Mouse (Mus musculus) erythroid progenitor cell, adult 5-6 weeks (primary cell): ENCODE results near the gene D630023F18Rik. TPM values are rescaled to one million over a fixed set of nuclear protein-coding genes. Genes with fewer than 3 reads are reported as not detected.

Experiments
- ATAC-seq: replicated peaks from 2 replicates; pipeline ENCODE4 v1.8.0; 2016; ENCODE audit warnings: moderate number of reproducible peaks, mild to moderate bottlenecking, moderate TSS enrichment, inconsistent platforms; ENCODE audit not compliant: poor library complexity, low FRiP score, severe bottlenecking
- total RNA-seq, 2 experiments: library from RNA; stranded (forward) in 1 of 2; stranded (reverse) in 1 of 2; fragments of 150-400 nt in 1 of 2; fragments of 186-747, 209-891 nt in 1 of 2; gene quantifications; 2 replicates each; pipeline versions ENCODE4 v1.2.3 to v1.2.4; 2015 to 2017; ENCODE audit warnings: low replicate concordance in 2 of 2

The D630023F18Rik gene
- 3.8 TPM in 1 of 2 replicates, not detected in the other for total RNA-seq (2015; ENCODE audit: low replicate concordance)
- total RNA-seq (2017; ENCODE audit: low replicate concordance), result not detected in 2 replicates

- no peak for ATAC-seq
Observed at GRCm38 (mm10) chr1:65122574-65123372, at the start of gene D630023F18Rik. Gene D630023F18Rik (minus strand): TSS chr1:65123214.

GRCm38 (mm10) chr1:65171579-65171978, 48.6 kb upstream of the D630023F18Rik start:
- no peak for ATAC-seq

GRCm38 (mm10) chr1:65169947-65170346, 46.9 kb upstream of the D630023F18Rik start:
- no peak for ATAC-seq

- no peak for ATAC-seq
Observed at GRCm38 (mm10) chr1:65169536-65169935, 46.5 kb upstream of the D630023F18Rik start.

GRCm38 (mm10) chr1:65167496-65167895, 44.5 kb upstream of the D630023F18Rik start:
- ATAC-seq, result no peak

- ATAC-seq, result no peak
Observed at GRCm38 (mm10) chr1:65162210-65162609, 39.2 kb upstream of the D630023F18Rik start.

- ATAC-seq, result no peak
Observed at GRCm38 (mm10) chr1:65156111-65156510, 33.1 kb upstream of the D630023F18Rik start.

GRCm38 (mm10) chr1:65154814-65155213, 31.8 kb upstream of the D630023F18Rik start:
- ATAC-seq, result no peak

GRCm38 (mm10) chr1:65147971-65148370, 25.0 kb upstream of the D630023F18Rik start:
- no peak for ATAC-seq

- no peak for ATAC-seq
Observed at GRCm38 (mm10) chr1:65147326-65147725, 24.3 kb upstream of the D630023F18Rik start.

- no peak for ATAC-seq
Observed at GRCm38 (mm10) chr1:65146601-65147000, 23.6 kb upstream of the D630023F18Rik start.

GRCm38 (mm10) chr1:65144783-65145182, 21.8 kb upstream of the D630023F18Rik start:
- ATAC-seq, result no peak

- no peak for ATAC-seq
Observed at GRCm38 (mm10) chr1:65137560-65137959, 14.5 kb upstream of the D630023F18Rik start.

- no peak for ATAC-seq
Observed at GRCm38 (mm10) chr1:65132833-65133232, 9.8 kb upstream of the D630023F18Rik start.

GRCm38 (mm10) chr1:65131671-65132070, 8.7 kb upstream of the D630023F18Rik start:
- ATAC-seq, result no peak

- ATAC-seq, result no peak
Observed at GRCm38 (mm10) chr1:65130226-65130625, 7.2 kb upstream of the D630023F18Rik start.

- no peak for ATAC-seq
Observed at GRCm38 (mm10) chr1:65129634-65130180, 6.7 kb upstream of the D630023F18Rik start.

- ATAC-seq, result no peak
Observed at GRCm38 (mm10) chr1:65119438-65119837, 3.6 kb downstream of the D630023F18Rik start, which contains the start of gene Gm28845. Gene Gm28845 (minus strand): TSS chr1:65119558.

- no peak for ATAC-seq
Observed at GRCm38 (mm10) chr1:65118150-65118913, 4.7 kb downstream of the D630023F18Rik start.

- ATAC-seq, result no peak
Observed at GRCm38 (mm10) chr1:65113536-65114172, 9.4 kb downstream of the D630023F18Rik start.
